14 mouse cellular contexts compared by ENCODE assay signal in the genomic region with DNA sequence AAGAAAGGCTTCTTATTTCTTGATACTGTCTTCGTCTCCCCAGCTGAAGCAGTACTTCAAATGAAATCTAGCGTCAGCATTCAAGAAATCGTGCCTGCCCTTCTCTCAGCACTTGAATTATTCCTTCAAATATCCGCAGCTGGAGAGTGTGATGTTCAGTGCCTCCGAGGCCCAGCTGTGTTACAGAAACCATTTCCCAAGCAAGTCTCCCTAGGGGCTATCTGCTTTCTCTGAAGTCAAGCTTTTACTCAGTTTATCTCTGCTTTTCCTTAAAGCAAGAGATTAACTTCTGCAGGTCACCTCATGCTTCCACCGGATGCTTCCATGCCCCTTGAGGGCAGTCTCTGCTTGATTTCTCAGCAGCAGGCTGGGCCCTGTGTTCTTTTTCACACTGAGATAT.
DNase-seq lines count a peak whose midpoint lies in the region; ATAC-seq and TF ChIP-seq lines count a peak whose summit lies in the region.
"Had no signal": no experiment of that assay in that cellular context is flagged by ENCODE, and none has a peak within 500 bp of the region (broad histone marks: within the 10 kb centered on the region; RNA-seq: fewer than 3 reads in every experiment).

No protein-coding gene starts in this region.

- H3K9me3 ChIP-seq in heart, embryonic 16.5 days (replicated peaks; ENCODE audit: control insufficient read depth, low read length) = no peaks in the 10 kb centered on the region
- no peaks in the 10 kb centered on the region for H3K9me3 ChIP-seq in liver, embryonic 11.5 days (ENCODE audit: control insufficient read depth, low read length)
- H3K9me3 ChIP-seq: intestine, embryonic 15.5 days; midbrain, embryonic 10.5 days had no signal

- 0 out of 2 replicates have a peak overlapping the region, but pooled peaks have one; percentile 24 for H3K27ac ChIP-seq in heart, embryonic 16.5 days (ENCODE audit: low read length)
- peak overlapping the region; percentile 55 for H3K27ac ChIP-seq in bone marrow, adult 2 months (ENCODE audit: control insufficient read depth, insufficient read depth, low read depth, low read length, poor library complexity)
- H3K27ac ChIP-seq in liver, embryonic 11.5 days (ENCODE audit: low read depth, low read length) = peak overlapping the region; percentile 40; the same call in 1 of the 2 replicates
- H3K27ac ChIP-seq: intestine, embryonic 15.5 days; kidney, postnatal 0 days; midbrain, embryonic 10.5 days had no signal

- no peak for TF ChIP-seq POLR2A in bone marrow, adult 2 months (IDR thresholded peaks at IDR 0.05; ENCODE audit: borderline replicate concordance, control insufficient read depth, low read depth, low read length)
- no peak for TF ChIP-seq POLR2A in brain, embryonic 14.5 days (IDR thresholded peaks at IDR 0.05; ENCODE audit: borderline replicate concordance, extremely low read depth, insufficient read depth, insufficient read length, poor library complexity, severe bottlenecking)

- H3K4me2 ChIP-seq in heart, embryonic 16.5 days (ENCODE audit: low read depth, low read length) = no peak overlapping the region
- peak overlapping the region; percentile 47 for H3K4me2 ChIP-seq in liver, embryonic 11.5 days
- H3K4me2 ChIP-seq: intestine, embryonic 15.5 days had no signal

- no peaks in the 10 kb centered on the region for H3K36me3 ChIP-seq in heart, embryonic 16.5 days (ENCODE audit: control insufficient read depth, insufficient read depth)
- no peaks in the 10 kb centered on the region for H3K36me3 ChIP-seq in liver, embryonic 11.5 days (ENCODE audit: control insufficient read depth, insufficient read depth, low read length)
- H3K36me3 ChIP-seq: intestine, embryonic 15.5 days; midbrain, embryonic 10.5 days had no signal

- intact Hi-C loops in heart, postnatal 14 days (cut with DNase I) = no loop called here

- no peak for TF ChIP-seq CTCF in bone marrow, adult 2 months (IDR thresholded peaks at IDR 0.05; ENCODE audit: control insufficient read depth, insufficient read depth, low read length)
- TF ChIP-seq CTCF in brain, embryonic 14.5 days (IDR thresholded peaks at IDR 0.05; ENCODE audit: borderline replicate concordance, extremely low read depth, insufficient read depth, insufficient read length) = no peak

- peaks cover 7% of the 10 kb centered on the region; the same call in 1 of the 2 replicates for H3K4me1 ChIP-seq in heart, embryonic 16.5 days (ENCODE audit: control insufficient read depth, insufficient read depth, low read length)
- peaks cover 4% of the 10 kb centered on the region for H3K4me1 ChIP-seq in bone marrow, adult 2 months (ENCODE audit: control insufficient read depth, insufficient read depth, low read length)
- H3K4me1 ChIP-seq in liver, embryonic 11.5 days (replicated peaks; ENCODE audit: control insufficient read depth, insufficient read depth, low read length) = peaks cover 39% of the 10 kb centered on the region
- H3K4me1 ChIP-seq: intestine, embryonic 15.5 days had no signal

- H3K27me3 ChIP-seq in heart, embryonic 16.5 days (ENCODE audit: control insufficient read depth, insufficient read depth, low read length) = no peaks in the 10 kb centered on the region
- H3K27me3 ChIP-seq in liver, embryonic 11.5 days (replicated peaks; ENCODE audit: control insufficient read depth, insufficient read depth, low read length) = no peaks in the 10 kb centered on the region
- H3K27me3 ChIP-seq: intestine, embryonic 15.5 days had no signal

- no peak for ATAC-seq in heart, embryonic 16.5 days (replicated peaks; ENCODE audit: extremely low read depth, insufficient read depth, low FRiP score)
- no peak for ATAC-seq in liver, embryonic 11.5 days (replicated peaks; ENCODE audit: low FRiP score)
- ATAC-seq: activated CD4-positive, CD25-positive, alpha-beta regulatory T cell, adult 4 months had no signal

- H3K4me3 ChIP-seq in heart, embryonic 16.5 days (ENCODE audit: low read length) = no peak overlapping the region
- no peak overlapping the region for H3K4me3 ChIP-seq in bone marrow, adult 2 months (replicated peaks; ENCODE audit: control insufficient read depth, low read depth, low read length)
- H3K4me3 ChIP-seq in liver, embryonic 11.5 days (ENCODE audit: low read depth, low read length) = no peak overlapping the region
- H3K4me3 ChIP-seq: intestine, embryonic 15.5 days; midbrain, embryonic 10.5 days had no signal

- no peak for DNase-seq in heart, postnatal 14 days
- DNase-seq in brain, embryonic 14.5 days (ENCODE audit: low read depth) = peak; percentile 60
- no peak for DNase-seq in liver, embryonic 11.5 days (ENCODE audit: low spot score)
- no peak for DNase-seq in thymus, postnatal 10 days (ENCODE audit: low spot score in 2 of 2)
- no peak for DNase-seq in adrenal gland, postnatal 4 days (ENCODE audit: low spot score in 2 of 2)
- DNase-seq: cerebellum, adult 2 months; heart, postnatal 10 days; thymus, postnatal 4 days had no signal

- H3K9ac ChIP-seq in heart, embryonic 16.5 days (ENCODE audit: low read length) = no peak overlapping the region
- no peak overlapping the region for H3K9ac ChIP-seq in liver, embryonic 11.5 days (ENCODE audit: low read depth, low read length)
- H3K9ac ChIP-seq: intestine, embryonic 15.5 days had no signal

- WGBS in heart, embryonic 16.5 days = 49% methylated on average over 6 of the region's 6 CpGs
- 74% methylated on average over 6 of the region's 6 CpGs for WGBS in bone marrow, adult 2 months
- WGBS in liver, embryonic 11.5 days = 42% methylated on average over 6 of the region's 6 CpGs
